Mouse (Mus musculus) cortical plate, adult 2 months (tissue): Measurements from ENCODE around the gene Cnn3.

Experiments used
- CTCF ChIP-seq: fragments of 200-500 bp; IDR thresholded peaks from 2 replicates; pipeline ENCODE4 v1.5.1; 2011; ENCODE audit warnings: mild to moderate bottlenecking, control low read depth, low read length; ENCODE audit not compliant: insufficient read depth; ENCODE audit errors: extremely low read depth
- POLR2A ChIP-seq: fragments of 200-500 bp; IDR thresholded peaks from 2 replicates; pipeline ENCODE4 v1.6.1; 2011; ENCODE audit warnings: mild to moderate bottlenecking, low read length, control low read depth; ENCODE audit not compliant: insufficient read depth; ENCODE audit errors: extremely low read depth

GRCm38 (mm10) chr3:121429469-121429868 lies 3.2 kb downstream of the Cnn3 start:
- TF ChIP-seq POLR2A (no peak), CTCF (no peak)
